Mouse (Mus musculus) olfactory bulb, adult 2 months (tissue): ENCODE results near the gene Plppr3.

ENCODE experiments used
- CTCF ChIP-seq: fragments of 200-500 bp; IDR thresholded peaks from 2 replicates; pipeline ENCODE4 v1.5.1; 2012; ENCODE audit warnings: low read depth, mild to moderate bottlenecking, low read length, moderate library complexity; ENCODE audit not compliant: insufficient read depth
- POLR2A ChIP-seq: fragments of 200-500 bp; IDR thresholded peaks from 2 replicates; pipeline ENCODE4 v1.6.1; 2012; ENCODE audit warnings: mild to moderate bottlenecking, low read depth, low read length, moderate library complexity; ENCODE audit not compliant: insufficient read depth

DNA sequence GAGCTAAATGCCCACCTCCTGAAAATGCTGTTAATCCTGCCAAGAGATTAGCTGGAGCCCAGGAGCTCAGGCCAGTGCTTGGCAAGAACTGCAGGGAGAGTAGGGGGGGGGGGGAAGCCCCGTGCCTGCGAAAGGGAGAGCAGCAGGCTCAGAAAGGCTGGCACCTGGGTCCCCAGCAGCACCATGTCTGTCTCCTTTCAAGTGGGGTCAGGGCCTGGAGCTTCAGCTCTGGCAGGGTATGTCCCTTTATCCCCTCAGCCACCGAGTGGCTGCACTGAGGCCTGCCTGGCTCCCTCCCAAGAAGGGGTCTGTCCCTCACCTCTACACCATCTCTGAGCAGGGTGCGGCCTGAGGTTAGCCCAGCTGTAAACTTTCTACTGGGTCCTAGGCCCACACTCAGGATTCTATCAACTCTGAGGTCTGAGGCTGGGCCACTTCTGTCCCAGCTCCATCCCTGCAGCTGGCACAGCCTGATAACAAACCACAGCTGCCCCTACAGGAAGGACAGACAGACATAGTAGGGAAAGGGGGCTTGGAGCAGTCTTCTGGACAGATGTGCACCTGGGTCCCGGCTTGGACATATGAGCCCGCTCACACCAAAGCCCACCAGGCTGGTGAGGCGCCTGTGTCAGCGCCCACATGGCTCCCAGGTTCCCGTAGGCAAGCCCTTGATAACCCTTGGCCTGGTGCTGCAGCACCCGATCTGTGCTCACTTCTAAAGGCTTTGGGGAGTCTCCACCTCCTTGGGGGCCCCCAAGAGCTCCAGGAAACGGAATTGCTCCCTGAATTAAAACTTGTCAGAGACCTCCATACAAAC is 39.9 kb upstream of the Plppr3 start:
- TF ChIP-seq CTCF (no peak), POLR2A (no peak)
